Mouse (Mus musculus): ENCODE measurements around the gene Lsm4.

Gene Lsm4

GRCm38 (mm10) chr8:70725792-70726447, 52.9 kb downstream of the Lsm4 start:
- no peak for DNase-seq (ENCODE audit: low spot score in 2 of 2)

GRCm38 (mm10) chr8:70726721-70727120, 53.7 kb downstream of the Lsm4 start:
- no peak for DNase-seq (ENCODE audit: low spot score in 2 of 2)
